Mouse (Mus musculus): Measurements from ENCODE around the gene Frem2. TPM values are rescaled to one million over a fixed set of nuclear protein-coding genes. Genes with fewer than 3 reads are reported as not detected.

The Frem2 gene
- total RNA-seq (2022): under 1 TPM; 0.06 to 0.38 (median 0.18) TPM

DNA sequence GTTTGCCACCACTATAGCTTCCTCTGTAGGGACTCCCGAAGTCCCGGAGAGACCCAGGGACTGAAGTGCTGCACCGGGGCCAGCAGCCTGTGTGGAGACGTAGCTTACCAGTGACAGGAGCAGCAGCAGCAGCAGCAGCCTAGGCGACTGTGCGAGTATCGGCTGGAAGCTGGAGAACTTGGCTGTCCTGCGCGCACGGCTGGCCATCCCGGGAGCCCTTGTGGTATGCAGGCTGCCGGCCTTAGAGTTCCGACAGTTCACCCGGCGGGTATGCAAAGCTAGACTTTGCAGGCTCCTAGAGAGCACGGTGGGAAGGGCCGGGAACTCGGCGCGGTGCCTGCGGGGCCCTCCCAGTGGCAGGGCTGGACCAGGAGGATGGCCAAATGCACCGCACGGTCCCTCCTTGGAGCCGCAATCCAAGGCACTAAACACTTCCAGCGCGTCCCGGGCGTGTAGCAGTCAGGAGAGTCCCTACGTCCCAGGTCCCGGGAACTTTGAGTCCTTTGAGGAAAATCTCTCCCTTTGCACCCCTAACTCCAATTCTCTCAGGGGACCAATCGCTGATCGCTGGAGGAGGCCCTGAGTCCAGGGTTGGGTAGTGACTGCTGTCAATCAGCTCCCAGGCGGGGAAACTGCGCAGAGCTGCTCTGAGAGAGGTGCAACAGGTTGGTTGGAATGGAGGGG lies at the start of gene Frem2:
TSS of gene Frem2 (minus strand) at position 478 of the 684 bp plus-strand sequence.
- no peak for DNase-seq

DNA sequence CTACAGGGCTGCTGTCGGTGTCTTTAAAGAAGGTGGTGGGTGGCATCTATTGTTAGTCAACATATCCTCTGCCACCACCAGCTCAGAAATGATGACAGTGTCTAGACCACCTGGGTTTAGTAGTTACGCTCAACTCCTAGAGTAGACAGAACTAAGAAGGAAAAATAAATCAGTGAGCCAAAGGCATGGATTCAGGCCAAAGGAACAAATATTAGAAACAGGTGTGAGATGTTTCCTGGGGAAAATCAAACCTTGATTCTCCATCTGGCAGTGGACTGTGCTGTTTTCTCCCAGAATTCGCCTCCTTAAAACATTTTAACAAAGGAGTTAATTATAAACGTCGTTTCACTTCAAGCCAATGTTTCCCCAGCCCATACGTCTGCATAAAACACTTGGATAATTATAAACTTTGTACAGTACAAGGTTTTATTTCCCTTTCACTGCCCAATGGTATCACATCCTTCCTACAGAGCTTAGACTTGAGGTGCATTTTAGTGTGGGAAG lies 48.9 kb upstream of the Frem2 start:
- no peak for DNase-seq

DNA sequence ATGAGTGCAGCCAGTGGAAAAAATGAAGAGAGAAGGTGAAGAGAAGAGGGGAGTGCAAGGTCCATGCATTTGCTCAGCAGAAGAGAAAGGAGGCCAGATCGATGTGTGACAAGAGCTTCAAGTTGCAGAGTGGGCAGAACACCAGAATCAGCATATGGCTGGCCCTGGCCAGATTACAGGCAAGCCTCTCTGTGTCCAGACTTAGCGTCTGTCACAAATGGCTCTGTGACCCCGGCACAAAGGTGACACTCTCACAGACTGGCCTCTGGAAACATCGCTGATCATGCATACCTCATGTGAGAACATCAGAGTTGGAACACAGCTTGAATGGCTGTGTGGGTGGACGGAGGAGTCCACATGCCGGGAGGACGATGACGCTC lies 46.0 kb upstream of the Frem2 start:
- no peak for DNase-seq

DNA sequence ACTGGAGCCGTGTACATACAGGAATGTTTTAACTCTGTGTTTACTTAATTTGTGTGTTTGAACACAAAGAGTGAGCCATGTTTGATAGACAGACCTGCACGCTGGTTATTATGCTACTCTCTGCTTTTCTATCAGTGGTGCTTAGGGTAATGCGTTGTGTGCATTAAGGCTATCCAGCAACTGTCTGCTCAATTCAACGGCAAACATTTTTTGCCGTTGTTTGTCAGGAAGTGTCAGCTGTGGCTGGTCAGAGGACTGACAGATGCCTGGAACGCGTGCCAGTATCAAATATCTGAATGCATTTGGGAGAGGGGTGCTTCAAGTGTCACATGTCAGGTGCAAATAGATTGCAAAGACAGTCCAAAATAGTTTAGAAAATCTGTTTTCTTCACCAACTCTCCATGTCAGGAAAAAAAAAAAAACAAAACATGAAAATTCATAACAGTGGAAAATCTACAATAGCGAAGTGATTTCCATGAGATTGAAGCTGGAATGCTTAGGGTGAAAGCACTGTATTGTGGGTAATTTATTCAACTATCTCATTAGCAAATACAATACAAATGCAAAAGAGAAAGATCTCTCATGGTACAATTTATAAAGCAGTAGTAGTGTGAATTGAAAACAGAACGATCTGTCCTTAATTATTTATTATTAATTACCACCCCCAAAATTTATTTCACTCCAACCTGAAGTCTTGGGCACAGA lies 45.4 kb upstream of the Frem2 start:
- DNase-seq: no peak

DNA sequence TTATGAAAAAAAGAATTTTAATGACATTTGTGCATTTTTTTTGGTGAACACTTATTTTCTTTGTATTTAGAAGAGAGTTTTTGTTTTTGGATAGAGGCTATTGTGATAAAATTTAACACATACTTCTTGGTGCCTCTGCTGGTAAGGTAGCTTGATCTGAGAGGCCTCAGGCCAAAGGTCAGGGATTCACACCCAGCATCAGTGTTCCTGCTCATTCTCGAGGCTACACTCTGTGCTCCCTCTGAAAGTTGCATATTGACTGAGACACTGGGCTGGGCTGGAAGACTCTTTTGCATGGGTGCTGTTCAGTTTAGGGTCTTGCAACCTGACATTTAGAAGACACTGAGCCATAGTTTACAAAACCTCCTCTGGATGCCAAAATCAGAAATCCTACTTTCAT lies 44.8 kb upstream of the Frem2 start:
- no peak for DNase-seq

DNA sequence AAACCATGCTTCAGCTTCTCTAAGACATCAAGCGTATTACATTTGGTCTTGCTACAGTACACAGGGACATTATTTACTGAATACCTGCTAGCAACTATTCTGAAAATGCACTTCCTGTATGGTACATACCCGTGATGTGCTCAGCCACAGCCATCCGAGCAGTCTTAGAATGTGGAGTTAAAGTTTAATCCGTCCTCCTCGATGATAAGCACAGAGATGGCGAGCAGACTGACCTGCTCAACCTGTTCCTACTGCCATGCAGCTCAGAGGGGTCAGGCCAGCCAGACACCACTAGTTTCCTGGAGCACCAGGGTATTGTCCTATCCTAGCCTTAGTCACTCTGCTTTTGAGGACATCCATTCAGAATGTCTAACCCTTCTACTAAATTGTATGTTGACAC lies 30.6 kb upstream of the Frem2 start:
- DNase-seq: no peak

DNA sequence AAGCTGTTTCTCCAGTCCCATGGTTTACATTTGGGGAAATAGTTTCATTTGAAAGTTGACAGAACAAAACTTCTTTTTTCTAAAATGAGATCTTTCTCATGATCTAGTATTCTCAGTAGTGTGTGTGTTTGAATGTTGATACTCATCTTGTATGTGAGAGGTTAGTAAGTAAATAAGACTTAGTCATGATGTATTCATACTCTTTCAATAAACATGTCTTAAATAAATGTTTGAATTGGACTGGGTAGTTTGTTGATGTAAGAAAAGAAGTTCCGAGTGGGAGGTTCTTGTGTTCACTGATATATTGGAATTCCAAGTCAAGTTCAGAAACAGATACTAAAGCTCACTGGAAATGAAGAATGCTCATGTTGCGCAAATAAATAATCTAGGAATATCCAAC lies 25.1 kb upstream of the Frem2 start:
- no peak for DNase-seq

DNA sequence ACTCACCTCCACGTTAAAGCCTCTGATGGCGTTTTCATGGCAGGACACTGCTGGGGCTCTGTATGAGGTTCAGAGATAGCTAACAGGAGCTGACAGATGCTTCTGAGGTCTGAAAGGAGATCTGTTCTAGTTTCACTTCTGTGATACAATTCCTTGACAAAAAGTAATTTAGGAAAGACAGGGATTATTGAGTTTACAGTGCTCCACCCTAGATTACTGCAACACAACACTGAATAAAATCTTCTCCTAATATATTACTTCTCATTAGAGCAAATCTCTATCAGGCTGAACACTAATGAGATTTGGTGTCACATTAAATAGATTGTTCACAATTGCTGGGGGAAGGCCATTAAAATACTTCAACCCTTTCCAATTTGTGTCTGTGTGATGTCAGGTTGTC lies 23.7 kb upstream of the Frem2 start:
- no peak for DNase-seq

DNA sequence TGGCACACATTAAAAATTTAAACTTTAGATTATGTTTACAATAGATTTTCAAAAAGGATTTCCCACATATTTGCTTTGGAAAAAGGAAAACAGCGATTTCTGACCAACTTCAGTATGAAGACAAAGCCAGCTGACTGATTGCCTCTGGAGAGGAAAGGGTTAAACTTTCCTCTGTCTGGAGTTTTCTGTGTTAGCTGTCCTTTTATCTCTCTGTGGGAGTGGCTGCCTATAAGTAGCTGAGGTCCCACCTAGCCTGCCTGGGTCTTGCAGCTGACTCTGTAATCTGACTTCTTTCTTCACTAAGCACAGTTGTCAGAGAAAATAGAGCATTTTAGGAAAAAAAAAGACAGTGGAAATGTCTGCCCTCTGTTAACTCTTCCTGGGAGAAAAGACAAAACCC lies 17.1 kb upstream of the Frem2 start:
- no peak for DNase-seq

DNA sequence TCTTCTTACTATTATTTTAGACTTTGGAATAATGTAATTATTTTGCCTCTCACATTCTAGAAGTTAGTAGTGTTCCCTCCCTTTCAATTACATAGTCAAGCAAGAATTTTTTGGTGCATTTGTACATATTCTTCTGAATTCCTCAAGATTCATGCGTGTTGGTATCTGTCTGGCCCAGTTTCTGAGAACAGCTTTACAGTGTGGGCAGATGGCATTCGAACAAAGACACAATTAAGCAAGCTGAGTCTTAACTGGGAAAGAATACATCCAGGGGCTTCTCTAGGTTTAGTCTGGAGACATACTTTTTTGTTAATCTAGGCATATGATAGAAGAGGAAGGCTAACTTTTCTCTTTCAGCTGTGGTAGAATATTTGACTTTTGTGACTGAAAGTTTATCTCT lies 12.6 kb upstream of the Frem2 start:
- DNase-seq: no peak

DNA sequence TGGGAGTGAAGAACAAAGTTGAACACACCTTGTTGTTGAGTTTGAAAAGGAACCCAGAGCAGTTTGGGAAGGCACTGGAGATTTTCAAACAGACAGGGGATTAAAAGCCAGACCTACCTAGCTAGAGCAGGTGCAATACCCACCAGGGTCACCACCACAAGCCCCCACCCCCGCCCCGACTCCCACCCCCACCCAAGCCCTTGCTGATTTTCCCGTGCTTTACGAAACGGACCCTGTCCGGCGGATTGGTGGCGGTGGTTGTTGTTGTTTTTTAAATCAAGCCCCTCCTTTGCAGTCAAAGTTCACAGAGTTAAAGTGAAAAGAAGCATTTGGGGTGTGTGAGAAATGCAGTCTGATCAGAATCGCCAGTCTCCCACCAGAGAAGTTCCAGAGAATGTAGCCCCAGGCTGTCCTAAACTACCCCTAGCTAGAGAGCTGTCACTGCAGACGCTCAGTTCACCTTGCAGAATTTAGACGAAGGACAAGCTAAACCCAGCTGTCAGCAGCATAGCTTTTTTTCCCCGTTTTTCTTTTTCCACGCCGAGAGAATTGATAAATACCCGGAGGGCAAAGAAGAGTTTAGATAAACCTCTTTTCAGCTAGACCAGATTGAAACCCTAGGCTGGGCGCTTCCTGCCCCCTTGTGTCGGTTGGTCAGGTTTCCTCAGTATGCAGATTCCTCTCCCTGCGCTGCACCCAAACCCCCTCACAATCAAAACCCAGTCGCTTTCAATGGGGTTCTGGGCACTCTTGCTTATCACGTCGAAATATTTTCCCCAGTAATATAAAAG lies 784 bp upstream of the Frem2 start:
- DNase-seq: no peak

DNA sequence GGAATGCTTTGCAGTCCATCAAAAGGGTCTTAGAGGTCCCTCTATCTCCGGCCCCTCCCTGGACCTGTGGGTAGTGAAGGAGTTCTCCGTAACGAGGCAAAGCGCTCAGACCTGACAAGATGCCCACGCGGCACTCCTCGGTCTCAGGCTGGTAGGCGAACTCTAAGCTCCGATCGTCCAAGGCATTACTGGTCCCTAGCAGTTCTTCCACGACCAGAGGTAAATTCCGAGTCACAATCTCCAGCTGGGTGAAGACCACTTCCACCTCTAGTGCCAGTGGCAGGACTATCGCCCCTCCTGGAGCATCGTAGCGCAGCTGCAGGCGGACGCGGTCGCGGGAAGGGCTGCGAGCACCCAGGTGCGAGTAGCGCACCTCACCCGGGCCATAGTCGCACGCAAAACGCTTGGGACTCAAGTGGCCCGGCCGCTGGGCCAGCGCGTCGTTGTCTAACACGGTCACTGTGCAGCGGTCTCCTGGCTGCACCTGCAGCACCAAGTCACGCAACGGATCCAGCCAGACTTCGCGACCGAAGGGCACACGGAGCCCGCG lies 752 bp downstream of the Frem2 start:
- no peak for DNase-seq

DNA sequence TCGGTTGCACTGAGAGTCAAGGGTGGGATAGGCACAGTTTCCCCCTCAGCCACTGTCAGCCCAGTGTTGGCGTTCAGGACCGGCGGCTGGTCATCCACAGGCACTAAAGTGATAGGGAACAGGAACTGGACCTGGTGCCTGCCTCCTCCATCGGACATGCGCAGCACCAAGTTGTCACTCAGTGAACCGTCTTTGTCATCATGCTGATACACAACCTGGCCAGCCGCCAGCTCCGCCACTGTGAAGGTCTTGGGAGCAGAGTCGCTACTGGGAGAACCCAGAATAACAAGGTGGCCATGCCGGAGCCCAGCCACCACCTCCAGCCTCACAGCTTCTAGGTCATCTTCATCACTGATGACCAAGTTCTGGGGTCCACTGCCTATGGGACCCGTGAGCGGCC lies 1.8 kb downstream of the Frem2 start:
- DNase-seq: no peak

DNA sequence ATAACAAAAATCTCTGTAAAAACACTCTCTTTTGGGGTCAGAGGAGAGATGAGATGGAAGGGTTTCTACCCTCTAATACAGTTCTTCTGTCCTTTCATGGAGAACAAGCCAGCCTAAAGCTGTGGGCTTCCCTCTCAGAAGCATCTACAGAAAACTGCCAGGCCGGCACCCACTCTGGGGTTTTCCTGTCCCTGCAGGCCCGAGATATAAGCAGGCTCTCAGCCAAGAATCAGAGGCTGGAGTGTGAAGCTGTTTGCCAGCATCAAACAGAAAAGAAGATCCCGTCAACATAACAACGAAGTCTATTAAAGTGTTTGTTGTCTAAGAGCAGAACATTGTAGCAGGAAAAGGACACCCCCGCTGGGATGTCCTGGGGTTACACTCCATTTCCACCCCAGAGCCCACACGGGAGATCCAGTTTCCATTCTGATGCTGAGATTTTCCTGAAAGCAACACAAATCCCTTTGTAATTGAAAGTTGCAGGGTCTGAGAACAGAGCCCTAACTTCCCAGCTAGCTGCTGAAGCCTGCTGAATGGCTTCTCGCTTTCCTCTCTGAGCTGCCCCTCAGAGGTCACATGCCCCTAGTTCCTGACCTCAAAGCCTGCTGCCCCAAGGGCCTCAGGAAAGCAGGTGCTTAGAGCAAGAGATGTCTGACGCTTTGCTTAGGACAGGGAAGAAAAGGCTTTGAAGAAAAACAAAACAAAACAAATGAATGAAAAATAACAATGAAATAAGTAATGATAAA lies 7.0 kb downstream of the Frem2 start:
- DNase-seq: no peak

DNA sequence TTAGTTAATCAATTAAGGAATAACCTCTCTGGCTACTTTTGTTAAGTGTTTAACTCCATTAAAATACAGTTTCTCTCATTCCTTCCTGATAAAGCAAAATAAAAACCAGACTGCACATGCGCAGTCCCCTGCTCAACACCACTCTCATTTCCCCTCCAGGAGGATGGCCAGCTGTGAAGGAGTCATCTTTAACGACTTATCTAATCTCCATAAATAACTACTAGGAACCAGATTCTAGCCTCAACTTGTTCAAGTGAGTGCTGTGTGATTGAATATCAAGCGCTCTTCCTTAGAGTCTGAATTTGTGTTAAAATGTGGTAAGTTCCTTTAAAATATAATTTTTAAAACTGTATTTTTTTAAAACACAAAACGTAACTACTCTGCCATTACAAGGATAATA lies 7.7 kb downstream of the Frem2 start:
- no peak for DNase-seq

DNA sequence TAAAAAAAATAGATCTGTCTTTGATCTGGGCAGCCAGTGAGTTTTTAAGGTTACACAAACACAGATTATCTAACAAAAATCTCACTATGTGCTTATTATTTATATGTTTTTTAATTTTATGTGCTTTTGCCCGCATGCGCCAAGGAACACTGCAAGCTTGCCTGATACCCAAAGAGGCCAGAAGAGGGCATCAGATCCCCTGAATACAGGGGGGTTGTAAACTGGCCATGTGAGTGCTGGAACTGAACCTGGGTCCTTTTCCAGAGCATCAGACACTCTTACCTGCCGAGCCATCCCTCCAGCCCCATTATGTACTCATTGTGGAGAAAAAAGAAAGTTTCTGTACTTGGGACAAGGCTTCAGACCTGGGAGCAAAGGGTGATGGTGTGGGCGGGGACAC lies 8.3 kb downstream of the Frem2 start:
- no peak for DNase-seq

DNA sequence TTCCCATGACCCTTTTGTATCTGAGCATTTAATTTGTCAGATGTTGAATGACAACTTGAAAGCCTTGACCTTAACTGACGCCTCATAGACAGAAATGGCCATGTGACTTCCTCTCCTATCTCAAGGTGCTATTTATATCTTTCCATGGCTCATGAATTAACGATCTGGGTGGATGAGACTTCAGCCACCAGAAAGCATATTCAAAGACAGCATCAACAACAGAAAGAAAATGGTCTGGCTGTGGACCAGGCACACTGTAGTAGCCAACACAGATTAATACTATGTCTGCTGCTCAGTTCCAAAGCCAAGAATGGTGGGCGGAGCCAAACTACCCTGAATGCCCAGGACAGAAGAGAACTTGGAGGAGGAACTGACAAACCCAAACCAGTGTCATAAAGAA lies 21.2 kb downstream of the Frem2 start:
- DNase-seq: no peak

DNA sequence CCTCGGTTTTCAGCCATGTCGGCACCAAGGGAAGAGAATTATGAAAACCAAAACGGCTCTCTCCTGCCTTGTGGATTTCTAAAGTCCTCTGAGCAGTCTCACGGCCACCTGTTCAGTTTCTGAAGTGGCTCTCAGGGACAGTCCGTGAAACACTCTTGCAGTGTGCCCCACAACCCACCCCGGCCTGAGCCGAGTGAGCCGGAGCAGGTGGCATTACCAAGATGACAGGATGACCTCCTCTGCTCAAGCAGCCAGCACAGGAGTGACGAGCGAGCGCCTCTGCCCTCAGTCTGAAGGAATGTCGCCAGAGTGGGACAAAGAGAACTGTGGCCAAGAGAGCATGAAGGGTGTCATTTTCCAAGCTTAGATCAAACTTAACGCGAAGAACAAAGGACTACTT lies 26.0 kb downstream of the Frem2 start:
- DNase-seq: no peak

DNA sequence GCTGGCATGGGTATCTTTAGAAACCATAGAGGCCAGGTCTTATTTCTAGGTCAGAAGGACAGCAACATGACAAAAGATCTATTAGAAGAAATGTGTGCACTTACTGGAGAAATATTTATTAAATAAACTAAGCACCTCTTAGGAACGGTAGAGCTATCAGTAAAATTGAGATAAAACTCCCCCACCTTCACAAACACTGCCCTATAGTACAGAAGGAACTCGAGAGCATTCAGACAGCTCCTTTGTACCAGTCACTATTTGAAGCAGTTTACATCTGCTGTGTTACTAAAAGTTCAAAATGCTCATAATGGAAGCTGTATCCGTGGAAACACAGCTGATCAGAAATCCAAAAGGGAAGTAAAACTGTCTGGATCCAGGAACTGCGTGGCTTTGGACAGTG lies 26.5 kb downstream of the Frem2 start:
- no peak for DNase-seq

DNA sequence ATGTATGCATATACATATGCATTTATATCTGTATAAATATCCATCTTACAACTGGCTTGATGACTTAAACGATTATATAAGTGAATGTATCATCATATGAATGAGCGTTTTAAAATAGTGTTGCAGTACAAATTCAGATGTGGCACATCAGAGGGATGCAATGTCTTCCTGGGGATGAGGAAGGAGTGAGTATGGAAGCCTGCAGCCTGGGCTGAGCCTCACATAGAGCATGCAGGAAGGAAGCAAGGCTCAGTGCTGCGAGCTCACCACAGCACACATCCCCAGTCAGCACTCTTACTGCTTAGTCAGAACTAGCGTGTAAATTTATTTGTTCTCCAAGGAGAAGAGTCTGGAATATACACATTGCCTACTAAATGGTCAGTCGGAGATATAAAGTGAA lies 27.2 kb downstream of the Frem2 start:
- DNase-seq: no peak

DNA sequence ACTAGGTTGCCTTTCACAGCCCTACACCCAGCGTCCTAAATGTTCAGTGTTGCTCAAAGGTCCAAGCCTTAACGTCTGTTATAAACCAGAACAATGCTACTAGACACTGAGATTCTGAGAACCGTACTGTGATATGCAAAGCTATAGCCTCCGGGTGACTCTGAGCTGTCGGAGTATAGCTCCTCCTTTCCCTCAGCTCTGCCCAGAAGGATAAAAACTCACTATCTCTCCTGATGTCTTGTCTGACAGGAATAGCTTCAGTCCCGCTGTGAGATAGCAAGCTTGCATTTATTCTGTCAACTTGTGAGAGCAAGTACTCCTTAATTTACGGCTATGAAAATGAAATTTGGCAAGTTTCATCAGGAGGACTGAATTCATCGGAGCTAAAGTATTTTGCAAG lies 33.9 kb downstream of the Frem2 start:
- no peak for DNase-seq

DNA sequence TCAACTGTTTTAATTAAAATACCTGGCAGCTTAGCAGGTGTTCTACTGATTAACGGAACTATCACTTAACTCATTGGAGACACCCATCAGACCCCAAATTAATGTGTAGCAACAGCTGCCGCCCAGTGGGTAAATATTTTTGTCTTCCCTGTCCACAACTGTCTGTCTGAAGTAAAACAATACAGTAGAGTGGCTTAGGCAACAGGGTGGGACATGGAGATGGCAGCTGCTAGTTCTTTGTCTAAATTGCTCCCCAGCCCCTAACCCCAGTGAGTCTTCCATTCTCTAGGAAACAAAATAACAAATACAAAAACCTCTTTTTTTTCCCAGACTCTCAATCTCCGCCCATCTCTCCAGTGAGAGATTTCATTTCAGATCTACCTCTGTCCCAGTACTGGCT lies 36.2 kb downstream of the Frem2 start:
- DNase-seq: no peak

DNA sequence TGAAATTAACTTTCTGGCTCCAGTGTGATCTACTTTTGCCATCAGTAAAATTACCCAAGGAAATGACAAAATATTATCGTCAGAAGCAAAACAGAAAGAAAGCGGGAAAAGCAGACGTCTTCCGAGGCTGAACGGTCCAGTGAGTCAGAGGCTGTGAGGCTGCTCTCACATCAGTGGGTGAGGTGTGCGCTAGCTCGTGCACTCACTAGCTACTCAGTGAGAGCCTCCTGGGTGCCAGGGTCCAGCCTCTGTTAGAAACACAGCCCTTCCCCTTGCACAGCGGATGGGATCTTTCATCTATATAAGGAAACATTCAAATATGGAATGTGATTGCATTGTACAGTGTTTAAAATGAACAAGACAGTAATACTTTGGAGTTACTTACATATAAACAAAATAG lies 36.8 kb downstream of the Frem2 start:
- no peak for DNase-seq
